In the genomic region with DNA sequence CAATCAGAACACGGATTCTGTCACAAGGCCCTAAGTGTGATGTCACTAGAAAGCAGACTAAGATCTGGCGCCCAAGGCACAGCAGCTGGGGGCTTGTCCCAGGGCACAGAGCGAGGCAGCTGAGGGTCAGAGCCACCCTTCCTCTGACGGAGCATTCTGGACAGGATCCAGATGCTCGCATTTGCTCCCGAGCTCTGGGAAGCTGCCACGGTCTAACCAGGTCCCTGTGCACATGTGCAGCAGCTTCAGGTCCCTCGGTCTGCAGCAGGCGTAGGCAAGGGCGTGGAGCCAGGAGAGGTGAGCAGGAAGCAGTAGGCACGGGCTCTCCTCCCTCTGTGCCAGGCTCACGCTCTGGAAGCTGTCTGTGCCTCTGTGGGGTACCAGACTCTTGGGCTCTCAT, we compare ENCODE assay signal across 12 mouse cellular contexts.
DNase-seq lines count a peak whose midpoint lies in the region; ATAC-seq and TF ChIP-seq lines count a peak whose summit lies in the region.
"Had no signal": no experiment of that assay in that cellular context is flagged by ENCODE, and none has a peak within 500 bp of the region (broad histone marks: within the 10 kb centered on the region; RNA-seq: fewer than 3 reads in every experiment).

No protein-coding gene starts in this region.

- no peak overlapping the region for H3K4me2 ChIP-seq in hindbrain, embryonic 16.5 days (ENCODE audit: low read length)

- H3K4me1 ChIP-seq in cerebellum, adult 2 months (ENCODE audit: control insufficient read depth, insufficient read depth, low read length), result peaks cover 21% of the 10 kb centered on the region
- H3K4me1 ChIP-seq in hindbrain, embryonic 16.5 days (ENCODE audit: control insufficient read depth, insufficient read depth, low read depth, low read length), result peaks cover 6% of the 10 kb centered on the region

- H3K36me3 ChIP-seq in hindbrain, embryonic 16.5 days (ENCODE audit: control insufficient read depth, insufficient read depth, low read length), result peaks cover 9% of the 10 kb centered on the region

- no peak overlapping the region for H3K9ac ChIP-seq in hindbrain, embryonic 16.5 days (ENCODE audit: low read depth, low read length)

- WGBS in cerebellum, adult 2 months, result 12% methylated on average over 12 of the region's 12 CpGs
- WGBS in hindbrain, embryonic 16.5 days, result 43% methylated on average over 12 of the region's 12 CpGs

- no peak overlapping the region for H3K4me3 ChIP-seq in cerebellum, adult 2 months (replicated peaks; ENCODE audit: insufficient read depth, low read depth, low read length)
- no peak overlapping the region for H3K4me3 ChIP-seq in hindbrain, embryonic 16.5 days (ENCODE audit: low read length)

- no peaks in the 10 kb centered on the region for H3K27me3 ChIP-seq in cerebellum, adult 2 months (ENCODE audit: control insufficient read depth, insufficient read depth, low read length)
- H3K27me3 ChIP-seq in hindbrain, embryonic 16.5 days (replicated peaks; ENCODE audit: control insufficient read depth, insufficient read depth, low read length), result no peaks in the 10 kb centered on the region

- peak; percentile 52 for ATAC-seq in frontal cortex, adult (ENCODE audit: low TSS enrichment)
- ATAC-seq in hindbrain, embryonic 16.5 days, result peak; percentile 26; the same call in 1 of the 2 replicates
- ATAC-seq: CD4-positive, CD25-positive, alpha-beta regulatory T cell, adult 4 months had no signal

- H3K9me3 ChIP-seq in hindbrain, embryonic 16.5 days (ENCODE audit: control insufficient read depth, low read length), result no peaks in the 10 kb centered on the region

- no peak for TF ChIP-seq POLR2A in cerebellum, adult 2 months (IDR thresholded peaks at IDR 0.05; ENCODE audit: borderline replicate concordance, insufficient read depth, low read length)

- DNase-seq in frontal cortex, postnatal 10 days (ENCODE audit: low spot score in 2 of 2), result no peak
- DNase-seq in kidney, postnatal 25 days, result peak; percentile 33 to 52
- no peak for DNase-seq in kidney, adult 8-10 months
- DNase-seq in cerebellum, adult 2 months, result peak; percentile 63
- DNase-seq in c-Kit-positive CD71-positive TER-119-positive erythroid progenitor cells, embryonic 14.5 days (ENCODE audit: low spot score), result no peak
- DNase-seq in thymus, postnatal 10 days (ENCODE audit: low spot score in 2 of 2), result no peak
- DNase-seq: liver; right cerebral cortex, postnatal 25 days; thymus, postnatal 36 days had no signal

- no peak for TF ChIP-seq CTCF in cerebellum, adult 2 months (IDR thresholded peaks at IDR 0.05; ENCODE audit: borderline replicate concordance, insufficient read depth, low read depth, low read length)

- no peak overlapping the region for H3K27ac ChIP-seq in cerebellum, adult 2 months (ENCODE audit: insufficient read depth, low read length)
- no peak overlapping the region for H3K27ac ChIP-seq in hindbrain, embryonic 16.5 days (ENCODE audit: low read depth, low read length)

Comparison
In these comparisons a context has a peak if more than half of its experiments do, and no peak if none do; other contexts are left out.
1. DNase-seq: peak in kidney, postnatal 25 days (2 of 2) and cerebellum, adult 2 months (2 of 2); none in frontal cortex, postnatal 10 days (0 of 2), kidney, adult 8-10 months (0 of 2), c-Kit-positive CD71-positive TER-119-positive erythroid progenitor cells, embryonic 14.5 days (single experiment) and thymus, postnatal 10 days (0 of 2).